Mouse (Mus musculus) erythroblast, adult 5-6 weeks (primary cell): ENCODE results near the gene Ttc4. TPM values are rescaled to one million over a fixed set of nuclear protein-coding genes. Genes with fewer than 3 reads are reported as not detected.

Experiments used
- ATAC-seq: replicated peaks from 2 replicates; pipeline ENCODE4 v1.8.0; 2016; ENCODE audit warnings: moderate number of reproducible peaks, mild to moderate bottlenecking, moderate TSS enrichment, inconsistent platforms; ENCODE audit not compliant: poor library complexity, low FRiP score, severe bottlenecking
- total RNA-seq, 2 experiments: library from RNA; stranded (forward) in 1 of 2; stranded (reverse) in 1 of 2; fragments of 150-400 nt in 1 of 2; fragments of 200-764, 138-1000 nt in 1 of 2; gene quantifications; 2 replicates each; pipeline versions ENCODE4 v1.2.3 to v1.2.4; 2015 to 2017; ENCODE audit warnings: low replicate concordance in 2 of 2

The Ttc4 gene
- total RNA-seq (2015; ENCODE audit: low replicate concordance): 3.3 and 11.7 TPM in 2 replicates
- total RNA-seq (2017; ENCODE audit: low replicate concordance): 8.1 and 15.2 TPM in 2 replicates

DNA sequence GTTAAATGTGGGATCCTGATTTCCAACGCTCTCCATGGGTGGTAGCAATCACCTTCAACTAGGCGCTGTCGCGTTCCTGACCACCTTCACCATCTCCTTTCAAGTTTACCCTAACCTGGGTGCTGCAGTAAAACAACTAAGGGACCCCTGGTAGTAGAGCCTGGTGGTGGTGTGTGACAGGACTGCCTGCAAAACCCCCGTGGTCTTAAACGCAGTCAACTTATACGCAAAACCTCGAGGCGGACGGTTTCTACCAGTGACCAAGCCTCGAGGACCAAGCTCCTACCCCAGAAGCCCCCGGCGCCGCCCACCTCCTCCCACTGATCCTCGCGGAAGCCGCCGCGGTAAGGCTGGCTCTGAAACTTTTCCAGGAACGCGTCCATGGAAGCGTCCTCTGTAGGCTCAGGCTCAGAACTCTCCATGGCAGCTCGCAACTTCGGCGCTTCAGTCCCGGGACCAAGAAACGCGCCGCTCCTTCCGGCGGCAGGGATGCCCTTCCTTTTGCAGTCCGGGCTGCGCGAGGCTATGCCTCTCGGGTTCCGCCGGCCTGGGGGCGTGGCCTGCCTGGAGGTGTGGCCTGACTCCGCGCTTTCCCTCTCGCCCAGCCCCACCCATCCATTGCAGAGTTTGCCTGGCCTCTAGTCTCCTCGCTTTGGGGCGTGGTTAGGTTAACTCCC is at the start of gene Ttc4:
Ttc4 (minus strand) TSS at position 503 of the 677 bp plus-strand sequence.
- peak; percentile 97 for ATAC-seq

DNA sequence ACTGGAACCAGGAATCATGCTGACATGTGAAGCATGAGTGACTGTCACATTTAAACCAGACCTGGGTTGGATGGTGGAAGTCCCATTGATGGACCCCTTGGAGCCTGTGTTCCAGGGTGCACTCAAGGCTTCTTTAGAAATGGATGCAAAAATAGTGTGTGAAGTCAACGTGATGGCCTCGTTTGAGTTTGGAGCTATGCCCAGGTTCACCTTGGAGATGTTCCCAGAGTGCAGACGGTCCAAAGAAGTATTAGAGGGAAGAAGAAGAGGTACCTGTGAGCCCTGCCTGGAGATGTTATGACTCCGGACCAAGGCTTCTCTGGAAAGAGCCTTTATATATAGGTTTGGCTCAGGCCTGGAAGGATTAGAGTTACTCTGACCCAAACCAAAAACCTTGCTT is 41.9 kb upstream of the Ttc4 start:
- no peak for ATAC-seq

DNA sequence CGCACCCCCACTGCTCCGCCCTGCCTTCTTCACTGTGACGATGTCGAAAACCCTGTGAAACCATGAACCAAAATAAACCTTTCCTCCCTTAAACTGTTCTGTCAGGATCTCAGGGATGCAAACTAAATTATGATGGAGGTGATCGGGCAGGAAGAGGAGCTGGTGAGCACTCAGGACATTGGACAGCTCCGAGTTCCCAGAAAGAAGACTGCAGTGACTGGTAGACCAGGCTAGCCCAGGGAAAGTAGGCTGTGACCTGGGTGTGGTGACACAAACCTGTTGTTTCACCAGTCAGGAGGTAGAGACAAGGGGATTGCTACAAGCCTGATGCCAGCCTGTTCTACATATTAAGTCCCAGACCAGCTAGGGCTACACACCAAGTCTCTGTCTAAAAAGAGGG is 34.9 kb upstream of the Ttc4 start:
- no peak for ATAC-seq

DNA sequence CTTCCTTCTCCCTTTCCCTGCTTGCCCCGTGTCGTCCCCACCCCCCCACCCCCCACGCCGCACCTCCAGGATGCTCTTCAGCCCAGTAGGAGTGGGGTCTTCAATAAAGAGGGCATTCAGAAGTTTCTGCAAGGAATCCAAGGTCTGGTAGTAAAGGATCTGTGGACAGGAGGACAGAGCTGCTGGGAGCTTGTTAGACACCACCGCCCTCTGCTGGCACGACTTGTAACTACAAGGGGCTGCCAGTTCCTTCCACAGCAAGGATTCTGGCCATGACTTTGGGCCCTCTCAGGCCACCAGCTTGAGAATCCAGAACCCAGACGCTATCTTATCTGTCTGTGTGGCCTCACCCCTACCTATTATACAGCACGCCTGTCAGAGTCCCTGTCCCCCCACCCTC is 29.7 kb upstream of the Ttc4 start:
- ATAC-seq: peak; percentile 76

DNA sequence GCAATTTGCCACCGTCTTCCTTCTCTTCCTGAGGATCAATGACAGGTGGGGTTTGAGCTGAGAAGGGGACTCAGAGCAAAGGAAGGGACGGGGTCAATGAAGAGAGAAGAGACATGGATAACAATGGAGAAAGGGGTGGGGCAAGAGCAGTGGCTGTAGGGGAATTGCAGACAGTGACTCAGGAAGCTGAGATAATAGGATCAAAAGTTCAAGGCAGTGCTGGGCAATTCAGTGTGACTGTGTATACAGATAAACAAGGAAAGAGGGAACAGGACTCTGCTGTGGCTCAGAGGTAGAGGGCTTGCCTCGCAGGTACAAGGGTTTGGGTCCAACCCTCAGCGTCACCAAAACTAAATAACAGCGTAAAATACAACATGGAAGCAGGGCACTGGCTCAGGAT is 29.2 kb upstream of the Ttc4 start:
- no peak for ATAC-seq

DNA sequence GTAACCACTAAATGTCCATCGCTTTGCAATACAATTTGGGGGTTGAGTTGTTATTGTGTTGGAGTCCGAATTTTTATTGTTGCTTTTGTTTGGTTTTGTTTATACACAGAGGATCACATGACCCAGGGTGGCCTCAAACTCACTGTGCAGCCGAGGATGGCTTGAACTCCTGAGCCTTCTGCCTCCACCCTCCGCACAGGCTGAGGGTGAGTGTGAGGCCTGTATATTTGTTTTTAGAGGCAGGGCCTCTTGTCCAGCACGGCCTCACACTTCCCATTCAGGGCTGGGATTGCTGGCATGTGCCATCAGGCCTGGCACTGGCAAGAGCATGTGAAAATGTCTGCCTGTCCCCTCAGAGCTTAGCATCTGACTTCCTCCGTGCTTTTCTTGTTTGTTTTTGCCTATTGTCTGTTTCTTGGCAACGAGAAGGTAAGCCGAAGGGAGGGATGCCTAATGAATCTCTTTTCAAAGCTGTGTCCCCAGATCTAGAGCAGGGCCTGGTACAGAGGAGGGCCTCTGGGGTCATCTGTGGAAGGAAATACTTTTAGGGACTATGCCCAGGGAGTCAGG is 26.4 kb upstream of the Ttc4 start:
- ATAC-seq: no peak

DNA sequence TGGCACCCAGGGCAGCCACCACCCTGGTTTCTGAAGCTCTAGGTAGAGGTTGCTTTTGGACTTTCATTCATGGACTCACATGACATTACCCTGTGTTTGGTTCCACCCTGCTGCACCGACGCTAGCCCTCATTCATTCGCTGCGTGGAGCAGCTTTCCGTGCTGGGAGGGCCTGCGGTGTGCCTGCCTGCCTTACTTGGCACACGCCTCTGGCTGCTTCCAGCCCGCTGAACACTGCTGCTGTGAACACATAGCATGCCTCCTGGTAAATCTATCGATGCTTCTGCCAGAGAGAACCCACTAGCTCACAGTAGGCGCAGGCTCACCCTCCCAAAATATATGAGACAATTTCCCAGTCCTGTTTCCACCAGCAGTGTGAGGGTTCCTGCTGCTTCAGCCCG is 25.7 kb upstream of the Ttc4 start:
- no peak for ATAC-seq

DNA sequence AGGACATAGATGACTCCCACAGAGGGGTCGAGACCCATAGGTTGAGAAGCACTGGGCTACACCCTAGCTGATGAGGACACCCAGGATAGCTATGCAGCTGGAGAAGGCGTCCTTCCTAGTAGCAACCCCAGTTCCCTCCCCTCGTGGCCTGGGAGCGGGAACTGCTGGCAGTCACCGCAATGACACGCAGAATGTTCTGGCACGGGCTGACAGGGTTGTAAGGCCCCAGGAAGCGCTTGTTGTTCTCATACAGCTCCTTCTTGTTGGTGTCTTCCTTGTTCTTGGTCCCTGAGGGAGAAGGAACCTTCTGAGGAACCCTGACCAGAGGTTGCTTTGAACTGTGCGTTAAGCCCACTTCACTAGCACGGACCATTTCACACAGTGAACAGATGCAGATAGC is 25.2 kb upstream of the Ttc4 start:
- no peak for ATAC-seq

DNA sequence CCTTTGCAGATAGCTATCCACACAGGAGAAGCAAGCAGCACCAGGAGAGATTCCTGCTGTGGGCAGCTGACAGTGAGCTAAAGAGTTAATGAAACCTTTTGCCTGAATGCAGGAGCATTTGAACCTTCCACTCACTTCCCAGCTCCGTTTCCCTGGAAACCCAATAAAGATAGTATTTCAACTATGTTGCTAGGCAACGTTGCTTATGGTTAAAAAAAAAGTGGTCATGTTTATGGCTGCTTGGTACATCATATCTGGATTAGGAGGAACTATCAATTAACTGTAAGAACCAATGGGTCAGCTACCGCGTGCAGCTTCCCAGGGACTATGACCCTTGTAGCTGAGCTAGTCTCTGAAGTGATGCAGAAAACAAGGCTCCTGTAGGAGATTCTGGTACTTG is 22.1 kb upstream of the Ttc4 start:
- no peak for ATAC-seq

DNA sequence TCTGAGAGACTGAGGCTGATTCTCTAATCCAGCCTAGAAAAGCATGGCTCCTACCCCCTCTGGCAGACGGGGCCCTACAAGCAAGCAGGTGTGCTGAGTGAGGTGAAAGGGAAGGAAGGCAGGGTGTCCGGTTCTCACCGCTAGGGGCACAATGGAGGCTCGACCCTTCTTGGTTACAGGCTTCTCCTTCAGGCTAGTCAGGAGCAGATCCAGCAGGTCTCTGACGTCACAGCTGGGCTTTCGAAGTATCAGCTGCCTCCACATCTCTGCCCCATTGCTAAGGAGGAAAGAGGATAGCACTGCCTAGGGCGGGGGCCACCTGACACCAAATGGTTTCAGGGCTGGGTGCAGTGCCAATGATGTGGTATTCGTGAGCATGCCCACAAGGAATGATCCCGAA is 21.2 kb upstream of the Ttc4 start:
- ATAC-seq: 0 out of 2 replicates have a peak, but pooled peaks have one; percentile 51

DNA sequence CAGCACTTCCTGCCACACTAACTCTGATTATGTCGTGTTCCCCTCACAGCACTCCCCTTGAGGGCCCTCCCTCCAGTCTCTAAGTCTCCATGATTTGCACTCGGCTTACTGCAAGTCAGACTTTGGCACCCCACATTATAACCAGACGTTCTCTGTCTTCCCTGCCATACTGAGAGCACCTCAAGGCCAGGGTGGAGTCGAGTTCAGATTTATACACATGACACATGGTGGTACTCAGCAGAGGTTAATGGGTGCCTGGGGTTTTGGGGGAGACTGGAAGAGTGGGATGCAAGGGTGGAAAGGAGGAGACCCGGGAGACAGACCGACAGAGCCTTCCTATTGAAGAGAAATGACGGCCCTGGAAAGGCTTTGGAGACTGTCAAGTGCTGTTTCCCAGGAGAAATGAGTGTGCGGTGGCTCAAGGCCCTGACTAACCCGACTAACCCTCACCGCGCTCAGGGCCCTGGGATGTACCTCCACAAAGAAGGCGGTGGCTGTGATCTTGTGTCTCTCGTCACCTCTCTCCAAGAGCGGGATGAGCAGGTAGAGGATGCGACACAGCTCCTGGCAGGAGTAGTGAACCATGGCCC is 15.2 kb upstream of the Ttc4 start:
- ATAC-seq: no peak

DNA sequence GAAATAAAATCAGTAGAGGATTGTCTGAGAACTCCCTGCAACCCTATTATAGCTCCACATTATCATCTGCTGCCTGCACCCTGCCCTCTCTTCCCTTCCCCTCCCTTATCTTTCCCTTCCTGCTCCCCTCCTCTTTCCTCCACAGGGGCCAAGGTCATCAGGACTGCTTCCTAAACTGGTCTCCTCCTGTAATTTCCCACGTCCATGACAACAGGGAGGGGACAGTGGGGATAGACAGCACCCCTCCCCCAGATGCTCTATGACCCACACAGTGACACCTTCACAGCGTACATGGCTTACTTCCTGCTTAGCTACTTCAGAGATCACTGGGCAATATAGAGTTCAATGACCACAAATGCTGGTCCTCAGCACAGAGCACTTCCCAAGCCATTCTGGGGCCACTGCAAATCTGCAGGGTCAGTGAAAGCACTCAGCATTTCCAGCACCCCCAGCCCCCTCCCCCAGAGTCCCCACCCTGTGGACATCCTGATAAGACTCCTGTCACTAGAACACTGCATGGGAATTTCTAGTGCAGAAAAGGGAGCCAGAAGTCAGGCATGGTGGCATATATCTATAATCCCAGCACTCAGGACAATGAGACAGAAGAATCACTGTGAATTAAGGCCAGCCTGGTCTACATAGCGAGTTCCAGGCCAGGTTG is 10.0 kb upstream of the Ttc4 start:
- ATAC-seq: no peak

DNA sequence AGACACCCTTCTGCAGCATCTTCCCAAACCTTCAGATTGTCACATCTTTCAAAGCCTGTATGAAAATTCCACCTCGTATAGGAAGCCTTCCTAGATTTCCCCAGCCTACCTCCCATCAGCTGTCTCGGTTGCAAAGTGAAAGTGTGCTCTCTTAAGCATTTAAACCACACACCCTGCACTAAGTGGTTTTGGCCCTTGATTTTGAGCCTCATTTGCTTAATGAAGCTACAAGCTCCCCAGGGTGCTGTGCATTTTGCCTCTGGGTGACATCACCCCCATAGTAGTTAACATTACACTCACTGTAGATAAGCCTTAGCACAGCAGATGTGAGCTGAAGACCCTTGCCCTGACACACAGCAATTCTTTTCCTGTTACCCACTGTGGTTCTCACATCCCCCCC is 2.2 kb upstream of the Ttc4 start:
- no peak for ATAC-seq

DNA sequence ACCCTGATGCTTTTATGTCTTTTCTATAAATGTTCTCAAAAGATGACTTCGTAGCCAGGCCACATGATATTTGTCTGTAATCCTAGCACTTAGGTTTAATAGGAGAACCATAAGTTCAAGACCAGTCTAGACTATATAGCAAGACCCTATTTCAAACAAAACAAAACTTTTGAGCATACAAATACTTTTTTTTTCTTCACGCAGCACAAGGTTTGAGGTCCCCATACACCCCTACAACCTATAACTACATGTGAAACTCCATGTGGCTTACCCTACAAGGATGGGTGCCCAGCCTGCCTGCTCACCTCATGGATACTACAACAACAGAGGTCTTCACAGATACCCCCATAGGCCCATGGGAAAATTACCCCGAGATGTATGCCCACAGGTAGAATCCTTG is 408 bp upstream of the Ttc4 start:
- peak; percentile 30; the same call in 1 of the 2 replicates for ATAC-seq

DNA sequence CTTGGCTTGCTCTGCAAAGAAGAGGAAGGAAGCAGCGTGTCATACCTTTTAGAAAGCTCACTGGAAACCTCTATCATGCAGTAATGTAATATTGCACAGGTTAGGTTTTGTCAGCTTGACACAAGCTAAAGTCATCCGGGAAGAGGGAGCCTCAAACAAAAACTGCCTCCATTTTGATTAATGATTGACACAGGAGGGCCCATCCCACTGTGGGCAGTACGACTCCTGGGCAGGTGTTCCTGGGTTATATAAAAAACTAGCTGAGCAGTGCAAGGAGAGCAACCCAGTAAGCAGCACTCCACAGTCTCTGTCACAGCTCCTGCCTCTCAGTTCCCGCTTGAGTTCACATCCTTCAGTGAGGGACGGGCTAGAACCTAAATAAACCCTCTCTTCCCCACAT is 2.0 kb downstream of the Ttc4 start:
- ATAC-seq: no peak

DNA sequence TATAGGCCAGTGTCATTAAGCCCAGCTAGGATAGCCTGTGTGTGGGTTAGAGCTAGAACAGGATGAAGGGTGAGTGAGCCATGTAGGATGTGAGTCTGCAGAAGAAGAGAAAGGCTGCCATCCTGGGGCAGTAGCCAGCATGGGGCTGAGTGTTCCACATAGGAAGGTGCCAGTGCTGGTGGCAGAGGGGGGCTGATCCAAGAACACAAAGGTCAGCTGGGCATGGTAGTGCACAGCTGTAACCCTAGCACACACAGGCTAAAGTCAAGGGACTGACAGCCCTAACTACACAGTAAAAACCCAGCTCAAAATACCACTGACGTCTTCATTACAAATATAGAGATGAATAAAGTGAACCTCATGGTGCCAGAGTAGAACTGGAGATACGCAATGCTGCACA is 12.2 kb downstream of the Ttc4 start:
- ATAC-seq: no peak

DNA sequence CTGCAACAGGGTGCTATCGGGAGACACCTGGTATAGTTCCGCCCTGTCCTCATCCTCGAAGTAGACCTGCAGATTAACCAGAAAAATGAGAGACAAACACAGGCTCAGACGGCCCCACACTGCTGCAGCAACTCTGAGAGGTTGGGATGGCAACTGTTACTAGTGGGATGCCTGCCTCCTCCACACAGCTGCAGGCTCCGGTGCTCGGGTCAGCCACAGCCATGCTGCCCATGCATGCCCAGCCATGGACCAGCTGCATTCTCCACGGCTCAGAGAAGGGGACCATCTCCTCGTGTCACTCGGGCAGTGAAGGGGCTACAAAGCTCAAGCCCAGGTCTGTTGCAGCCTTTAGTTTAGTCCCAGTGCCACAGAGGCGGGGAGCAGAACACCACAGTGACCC is 13.1 kb downstream of the Ttc4 start:
- no peak for ATAC-seq

DNA sequence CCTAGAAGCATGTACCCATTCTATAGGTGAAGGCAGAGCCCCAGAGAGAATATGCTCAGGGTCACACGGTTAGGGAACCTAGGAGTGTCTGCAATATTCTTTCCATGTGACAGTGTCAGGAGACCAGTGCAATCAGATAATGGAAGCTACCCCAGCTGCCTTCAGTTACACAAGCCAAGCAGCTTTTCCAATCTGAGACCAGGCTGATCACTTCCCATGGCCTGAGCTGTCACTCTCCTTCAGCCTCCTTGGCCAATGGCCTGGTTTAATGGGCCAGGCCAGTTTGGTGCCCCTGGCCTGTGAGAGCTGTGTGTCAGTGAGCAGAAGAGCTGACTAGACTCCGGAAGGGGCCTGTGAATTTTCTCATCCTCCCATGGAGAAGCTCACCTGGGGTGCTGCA is 13.5 kb downstream of the Ttc4 start:
- no peak for ATAC-seq

DNA sequence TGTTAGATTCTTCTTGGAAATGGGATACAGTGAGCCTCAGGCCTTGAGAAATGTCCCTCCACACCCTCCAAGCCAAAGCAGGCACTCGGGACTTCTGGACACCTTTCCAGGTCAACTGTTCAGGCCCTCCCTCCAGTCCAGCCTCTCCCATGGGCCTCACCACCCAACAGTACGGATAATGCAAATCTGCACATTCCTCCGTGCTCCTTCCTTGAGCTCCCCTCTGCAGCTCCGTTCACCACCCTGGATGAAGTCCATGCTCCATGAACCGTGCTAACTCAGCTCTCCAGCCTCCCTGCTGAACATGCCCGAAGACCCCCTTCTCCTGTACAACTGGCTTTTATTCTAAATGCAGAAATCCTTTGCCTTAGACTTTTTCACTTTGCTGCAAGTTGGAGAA is 14.0 kb downstream of the Ttc4 start:
- no peak for ATAC-seq

DNA sequence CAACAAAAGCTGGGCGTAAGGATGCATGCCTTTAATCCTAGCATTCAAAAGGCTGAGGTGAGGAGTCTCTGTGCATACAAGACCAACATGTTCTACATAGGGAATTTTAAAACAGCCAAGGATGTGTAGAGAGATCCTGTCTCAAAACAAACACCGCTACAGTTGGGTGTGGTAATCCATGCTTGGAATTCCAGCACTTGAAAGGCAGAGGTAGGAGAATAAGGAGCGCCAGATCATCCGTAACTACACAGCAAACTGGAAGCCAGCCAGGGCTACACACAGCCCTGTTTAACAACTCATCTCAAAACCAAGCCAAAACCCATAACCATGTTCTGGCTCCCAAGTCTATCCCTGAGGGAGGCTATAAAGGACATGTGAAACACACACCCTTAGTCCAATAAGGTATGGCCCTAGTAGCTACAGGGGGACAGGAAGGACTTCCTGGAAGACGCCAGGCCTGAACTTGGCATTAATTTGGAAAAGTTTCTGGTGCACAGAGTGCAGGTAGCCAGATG is 14.7 kb downstream of the Ttc4 start:
- no peak for ATAC-seq

DNA sequence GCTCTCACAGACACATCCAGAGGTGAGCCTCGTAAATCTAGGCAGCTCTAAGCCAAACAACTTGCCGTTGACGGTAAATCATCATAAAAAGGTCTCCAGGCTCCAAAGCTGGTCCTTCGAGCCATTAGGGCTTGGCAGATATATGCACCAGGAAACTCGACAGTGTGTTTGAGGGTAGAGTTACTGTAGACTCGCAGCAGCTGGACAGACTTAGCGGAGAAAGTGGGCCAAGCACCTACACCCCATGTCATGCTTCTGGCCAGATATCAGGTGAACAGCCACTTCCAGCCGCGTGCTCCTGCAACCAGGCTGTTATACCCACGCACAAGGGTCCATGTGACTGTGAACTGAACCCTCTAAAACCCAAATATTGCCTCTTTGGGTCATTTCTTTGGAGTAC is 23.1 kb downstream of the Ttc4 start:
- ATAC-seq: no peak
